Mouse (Mus musculus) retina, postnatal 1 day (tissue): ENCODE results near the gene Dock10.

Experiments used
- DNase-seq: peaks from one replicate; pipeline ENCODE4 v3.0.0-alpha.2; 2012

The Dock10 gene

DNA sequence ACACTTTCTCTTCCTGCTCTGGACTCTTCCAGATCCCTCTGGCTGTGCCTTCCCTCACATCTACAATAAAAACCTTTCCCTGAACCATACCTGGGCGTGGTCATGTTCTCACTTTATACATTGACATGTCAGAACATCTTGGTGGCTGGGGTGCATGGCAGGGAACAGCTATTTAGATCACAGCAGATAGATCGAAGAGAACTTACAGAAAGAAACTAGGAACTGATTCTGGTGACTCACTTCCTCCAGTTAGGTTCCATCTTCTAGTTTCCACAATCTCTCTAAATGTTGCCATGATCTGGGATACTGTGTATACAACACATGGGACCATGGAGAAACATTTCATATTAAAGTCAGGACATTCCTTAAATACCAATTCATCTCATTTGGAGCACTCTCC, 304.4 kb downstream of the Dock10 start:
- DNase-seq = no peak

DNA sequence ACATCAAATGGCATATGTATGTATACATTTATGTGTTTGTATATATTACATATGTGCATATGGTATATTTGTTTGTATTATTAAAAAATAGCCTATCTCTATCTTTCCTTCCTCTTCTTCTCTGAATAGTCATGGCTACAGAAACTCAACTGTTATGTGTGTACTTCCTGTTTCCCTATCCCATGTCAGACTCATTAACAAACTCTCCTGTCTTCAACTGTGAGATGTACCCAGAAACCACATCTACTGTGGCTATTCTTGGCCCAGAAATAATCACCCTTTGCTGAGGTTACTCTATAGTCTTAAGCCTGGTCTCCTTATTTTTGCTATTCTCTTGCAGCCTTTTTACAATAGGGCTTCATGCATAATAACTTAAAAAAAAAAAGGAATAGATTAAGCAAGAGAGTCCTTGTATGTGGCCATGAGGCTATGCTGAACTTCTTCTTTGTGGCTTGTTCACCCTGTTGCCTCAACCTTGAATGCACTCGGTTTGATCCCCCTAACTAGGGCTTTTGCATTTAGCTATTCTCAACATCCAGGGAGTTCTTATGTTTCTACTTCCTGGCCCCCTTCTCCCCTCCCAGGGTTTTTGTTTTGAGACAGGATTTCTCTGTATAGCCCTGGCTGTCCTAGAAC, 306.3 kb downstream of the Dock10 start:
- no peak for DNase-seq
